Mouse (Mus musculus): ENCODE results near the gene Coro7. TPM values are rescaled to one million over a fixed set of nuclear protein-coding genes. Genes with fewer than 3 reads are reported as not detected.

Gene Coro7
- polyA plus RNA-seq, 1 experiment = 6.0 TPM

DNA sequence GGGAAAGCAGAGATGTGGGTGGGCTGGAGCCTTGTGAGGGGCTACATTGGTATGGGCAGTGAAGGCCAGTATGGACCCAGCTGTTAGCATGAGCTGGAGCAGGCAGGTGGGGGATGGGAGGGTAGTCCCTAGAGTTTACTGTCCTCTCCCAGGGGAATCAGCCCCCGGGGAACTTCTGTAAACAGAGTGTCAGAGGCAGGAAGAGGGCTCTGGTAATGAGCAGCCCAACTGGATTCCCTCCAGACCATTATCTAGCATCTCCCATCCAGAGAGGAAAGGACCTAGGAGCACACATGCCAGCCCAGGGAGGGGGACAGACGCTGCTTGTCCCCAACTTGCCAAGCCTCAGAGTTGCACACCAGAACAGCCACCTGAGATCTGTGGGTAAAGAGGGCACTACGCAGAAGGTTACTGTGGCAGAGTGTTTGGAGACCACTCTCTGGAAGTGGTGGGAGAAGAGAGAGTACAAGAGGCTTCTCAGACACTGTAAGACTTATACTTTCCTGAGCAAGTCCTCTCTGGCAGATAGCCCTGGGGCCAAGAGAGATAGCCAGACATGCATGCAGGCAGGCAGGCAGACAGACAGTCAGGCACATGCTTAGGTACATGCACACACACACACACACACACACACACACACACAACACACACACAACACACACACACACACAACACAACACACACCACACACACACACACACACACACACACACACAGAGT, 38.3 kb downstream of the Coro7 start:
- no peaks in the 10 kb centered on the region for H3K27me3 ChIP-seq (ENCODE audit: control insufficient read depth, insufficient read depth, insufficient read length)
- TF ChIP-seq MYOD1 (IDR thresholded peaks at IDR 0.05; ENCODE audit: control insufficient read depth, insufficient read length, low read depth) (peak; percentile 46), CTCF (IDR thresholded peaks at IDR 0.05; ENCODE audit: control insufficient read depth, insufficient read depth, insufficient read length) (no peak), FOSL1 (IDR thresholded peaks at IDR 0.05; ENCODE audit: insufficient read depth, low read length, poor library complexity, severe bottlenecking) (no peak), CEBPB (IDR thresholded peaks at IDR 0.05; ENCODE audit: low read depth) (no peak), MYOG (IDR thresholded peaks at IDR 0.05; ENCODE audit: control insufficient read depth, extremely low read depth, insufficient read length) (no peak), USF1 (IDR thresholded peaks at IDR 0.05; ENCODE audit: low read depth) (no peak)
- H3K4me3 ChIP-seq (ENCODE audit: insufficient read depth, poor library complexity, severe bottlenecking) = peak overlapping the region; percentile 93
- peaks cover 62% of the 10 kb centered on the region for H3K79me2 ChIP-seq (ENCODE audit: control insufficient read depth, insufficient read depth)
- H3ac ChIP-seq (ENCODE audit: control insufficient read depth, insufficient read length, low read depth) = peak overlapping the region; percentile 22
- H3K79me3 ChIP-seq (ENCODE audit: low read depth) = peaks cover 41% of the 10 kb centered on the region
- peaks cover 20% of the 10 kb centered on the region for H3K36me3 ChIP-seq (ENCODE audit: control insufficient read depth, insufficient read depth)

GRCm38 (mm10) chr16:4640267-4641005, 39.1 kb downstream of the Coro7 start:
- TF ChIP-seq CTCF (IDR thresholded peaks at IDR 0.05; ENCODE audit: control insufficient read depth, insufficient read depth, insufficient read length) (no peak), MAX (IDR thresholded peaks at IDR 0.05) (no peak)
- no peaks in the 10 kb centered on the region for H3K27me3 ChIP-seq (ENCODE audit: control insufficient read depth, insufficient read depth, insufficient read length)
- peaks cover 32% of the 10 kb centered on the region for H3K79me3 ChIP-seq (ENCODE audit: low read depth)

DNA sequence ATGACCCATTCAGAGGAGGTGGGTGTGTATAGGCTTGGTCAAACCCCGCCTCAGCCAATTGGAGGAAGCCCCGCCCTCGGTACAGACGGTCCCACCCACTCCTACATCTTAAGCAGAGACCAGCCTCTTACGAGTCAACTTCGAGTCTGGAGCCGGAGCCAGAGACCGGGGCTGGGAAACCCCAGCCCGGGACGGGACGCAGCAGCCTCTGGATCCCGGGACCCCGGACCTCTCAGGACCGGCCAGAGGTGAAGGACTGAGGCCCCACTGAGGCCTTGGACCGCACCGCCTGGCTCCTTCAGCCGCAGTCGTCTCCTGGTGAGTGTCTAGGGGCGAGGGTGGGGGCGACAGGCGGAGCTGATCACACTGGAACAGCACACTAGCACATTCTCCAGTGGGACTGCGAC, 39.7 kb downstream of the Coro7 start, which contains the start of the genes Vasn and Dnaja3:
Gene Vasn (plus strand): TSS at position 111 of the 407 bp plus-strand sequence.
Gene Dnaja3 (plus strand): TSS at position 159 of the 407 bp plus-strand sequence.
- Histone ChIP-seq H3K36me3 (ENCODE audit: control insufficient read depth, insufficient read depth) (peaks cover 5% of the 10 kb centered on the region), H3K79me2 (ENCODE audit: control insufficient read depth, insufficient read depth) (peaks cover 48% of the 10 kb centered on the region), H3K27me3 (ENCODE audit: control insufficient read depth, insufficient read depth, insufficient read length) (no peaks in the 10 kb centered on the region), H3K79me3 (ENCODE audit: low read depth) (peaks cover 28% of the 10 kb centered on the region), H3ac (ENCODE audit: control insufficient read depth, insufficient read length, low read depth) (peak within 1 kb of the TSS; percentile 92), H3K4me3 (ENCODE audit: insufficient read depth, poor library complexity, severe bottlenecking) (peak within 1 kb of the TSS; percentile 93)
- TF ChIP-seq MAX (IDR thresholded peaks at IDR 0.05) = no peak
- no peak for TF ChIP-seq CEBPB (IDR thresholded peaks at IDR 0.05; ENCODE audit: low read depth)
- TF ChIP-seq FOSL1 (IDR thresholded peaks at IDR 0.05; ENCODE audit: insufficient read depth, low read length, poor library complexity, severe bottlenecking) = no peak
- no peak for TF ChIP-seq CTCF (IDR thresholded peaks at IDR 0.05; ENCODE audit: control insufficient read depth, insufficient read depth, insufficient read length)
- no peak for TF ChIP-seq MYOD1 (IDR thresholded peaks at IDR 0.05; ENCODE audit: control insufficient read depth, insufficient read length, low read depth)
- TF ChIP-seq USF1 (IDR thresholded peaks at IDR 0.05; ENCODE audit: low read depth) = no peak
- TF ChIP-seq MYOG (IDR thresholded peaks at IDR 0.05; ENCODE audit: control insufficient read depth, extremely low read depth, insufficient read length) = no peak

More at GRCm38 (mm10) chr16:4640267-4641005, 39.1 kb downstream of the Coro7 start:
- Histone ChIP-seq H3K79me2 (ENCODE audit: control insufficient read depth, insufficient read depth) (peaks cover 54% of the 10 kb centered on the region), H3ac (ENCODE audit: control insufficient read depth, insufficient read length, low read depth) (peak overlapping the region; percentile 92), H3K4me3 (ENCODE audit: insufficient read depth, poor library complexity, severe bottlenecking) (peak overlapping the region; percentile 93), H3K36me3 (ENCODE audit: control insufficient read depth, insufficient read depth) (peaks cover 11% of the 10 kb centered on the region)

- Histone ChIP-seq H3K79me3 (ENCODE audit: low read depth) (peaks cover 20% of the 10 kb centered on the region), H3K27me3 (ENCODE audit: control insufficient read depth, insufficient read depth, insufficient read length) (no peaks in the 10 kb centered on the region), H3ac (ENCODE audit: control insufficient read depth, insufficient read length, low read depth) (no peak overlapping the region), H3K79me2 (ENCODE audit: control insufficient read depth, insufficient read depth) (peaks cover 41% of the 10 kb centered on the region), H3K36me3 (ENCODE audit: control insufficient read depth, insufficient read depth) (no peaks in the 10 kb centered on the region), H3K4me3 (ENCODE audit: insufficient read depth, poor library complexity, severe bottlenecking) (no peak overlapping the region)
- TF ChIP-seq USF1 (IDR thresholded peaks at IDR 0.05; ENCODE audit: low read depth) (no peak), MYOG (IDR thresholded peaks at IDR 0.05; ENCODE audit: control insufficient read depth, extremely low read depth, insufficient read length) (no peak), MAX (IDR thresholded peaks at IDR 0.05) (no peak), MYOD1 (IDR thresholded peaks at IDR 0.05; ENCODE audit: control insufficient read depth, insufficient read length, low read depth) (no peak), FOSL1 (IDR thresholded peaks at IDR 0.05; ENCODE audit: insufficient read depth, low read length, poor library complexity, severe bottlenecking) (no peak), CTCF (IDR thresholded peaks at IDR 0.05; ENCODE audit: control insufficient read depth, insufficient read depth, insufficient read length) (no peak), CEBPB (IDR thresholded peaks at IDR 0.05; ENCODE audit: low read depth) (no peak)
Observed at GRCm38 (mm10) chr16:4638891-4639390, 40.6 kb downstream of the Coro7 start.

- Histone ChIP-seq H3K4me3 (ENCODE audit: insufficient read depth, poor library complexity, severe bottlenecking) (no peak overlapping the region), H3K79me3 (ENCODE audit: low read depth) (peaks cover 4% of the 10 kb centered on the region), H3ac (ENCODE audit: control insufficient read depth, insufficient read length, low read depth) (no peak overlapping the region), H3K79me2 (ENCODE audit: control insufficient read depth, insufficient read depth) (peaks cover 11% of the 10 kb centered on the region), H3K36me3 (ENCODE audit: control insufficient read depth, insufficient read depth) (no peaks in the 10 kb centered on the region), H3K27me3 (ENCODE audit: control insufficient read depth, insufficient read depth, insufficient read length) (no peaks in the 10 kb centered on the region)
- TF ChIP-seq CEBPB (IDR thresholded peaks at IDR 0.05; ENCODE audit: low read depth) = no peak
Observed at GRCm38 (mm10) chr16:4635760-4636159, 43.8 kb downstream of the Coro7 start.
